Mouse (Mus musculus) G1E (cell line): ENCODE results near the gene Tubd1. TPM values are rescaled to one million over a fixed set of nuclear protein-coding genes. Genes with fewer than 3 reads are reported as not detected.

Source experiments
- ATAC-seq: 2 replicates; pipeline ENCODE4 v1.8.0; 2016; ENCODE audit warnings: mild to moderate bottlenecking; ENCODE audit not compliant: insufficient number of reproducible peaks, poor library complexity, low FRiP score, severe bottlenecking; ENCODE audit errors: extremely low read depth
- DNase-seq: peaks from one replicate; pipeline ENCODE4 v3.0.0; 2012; ENCODE audit warnings: low spot score
- H3K27me3 ChIP-seq: 2 replicates; pipeline ENCODE4 v1.6.1; 2012; ENCODE audit warnings: mild to moderate bottlenecking, low read length, inconsistent platforms; ENCODE audit not compliant: insufficient read depth
- H3K36me3 ChIP-seq: replicated peaks from 2 replicates; pipeline ENCODE3; 2012; ENCODE audit warnings: mild to moderate bottlenecking, inconsistent platforms
- H3K4me1 ChIP-seq: 2 replicates; pipeline ENCODE4 v1.6.1; 2012; ENCODE audit warnings: low read depth, low read length, inconsistent platforms, mixed read lengths; ENCODE audit not compliant: insufficient read depth
- H3K4me3 ChIP-seq: 2 replicates; pipeline ENCODE4 v1.5.1; 2012; ENCODE audit warnings: low read depth, mild to moderate bottlenecking, inconsistent platforms, low read length, moderate library complexity, mixed read lengths
- H3K9me3 ChIP-seq: replicated peaks from 2 replicates; pipeline ENCODE4 v1.6.1; 2012; ENCODE audit warnings: inconsistent platforms
- CTCF ChIP-seq: IDR thresholded peaks from 2 replicates; pipeline ENCODE4 v1.5.1; 2012; ENCODE audit warnings: low read depth, low read length, inconsistent platforms, mixed read lengths
- GATA1 ChIP-seq: IDR thresholded peaks from 2 replicates; pipeline ENCODE4 v1.6.1; 2012; ENCODE audit warnings: borderline replicate concordance, low read length, inconsistent platforms, mixed read lengths
- GATA2 ChIP-seq: IDR thresholded peaks from 2 replicates; pipeline ENCODE4 v1.6.1; 2012; ENCODE audit warnings: low read depth, low read length, inconsistent platforms, borderline replicate concordance
- POLR2AphosphoS5 ChIP-seq: IDR thresholded peaks from 2 replicates; pipeline ENCODE4 v1.6.1; 2012; ENCODE audit warnings: low read depth, low read length, inconsistent platforms; ENCODE audit not compliant: insufficient replicate concordance
- TAL1 ChIP-seq: conservative IDR thresholded peaks from 2 replicates; pipeline ENCODE4 v1.6.1; 2012; ENCODE audit warnings: low read depth, low read length, inconsistent platforms, mixed read lengths
- polyA plus RNA-seq: library from polyadenylated mRNA; stranded (reverse); fragments of >175 nt; gene quantifications from 2 replicates; pipeline ENCODE4 v1.2.3, GENCODE M21; 2012
- total RNA-seq, 2 experiments: library from RNA; stranded (forward) in 1 of 2; stranded (reverse) in 1 of 2; fragments of 200-1000 nt in 1 of 2; fragments of >200 nt in 1 of 2; fragmentation: Nextera tagmentation in 1 of 2; gene quantifications; 2 replicates each; pipeline ENCODE4 v1.2.3; 2014 to 2017

Tubd1 gene
- total and polyA plus RNA-seq, 3 experiments = 0.29 to 11.7 (median 10.6) TPM

- H3K9me3 ChIP-seq = no peaks in the 10 kb centered on the region
- H3K4me1 ChIP-seq = peaks cover 70% of the 10 kb centered on the region
- peaks cover 41% of the 10 kb centered on the region for H3K36me3 ChIP-seq
- no peak overlapping the region for H3K4me3 ChIP-seq
- DNase-seq (no peak), ATAC-seq (no peak)
- TF ChIP-seq CTCF (no peak), GATA1 (no peak), POLR2AphosphoS5 (no peak), TAL1 (no peak), GATA2 (no peak)
- H3K27me3 ChIP-seq = no peaks in the 10 kb centered on the region
Measured at GRCm38 (mm10) chr11:86591301-86591845, 46.6 kb downstream of the Tubd1 start.

GRCm38 (mm10) chr11:86591931-86592616, 47.3 kb downstream of the Tubd1 start:
- peaks cover 69% of the 10 kb centered on the region for H3K4me1 ChIP-seq
- peaks cover 46% of the 10 kb centered on the region for H3K36me3 ChIP-seq
- no peak for DNase-seq
- no peak overlapping the region; the same call in 1 of the 2 replicates for H3K4me3 ChIP-seq
- no peaks in the 10 kb centered on the region for H3K9me3 ChIP-seq
- no peaks in the 10 kb centered on the region for H3K27me3 ChIP-seq
- TF ChIP-seq GATA1 = no peak
- no peak for TF ChIP-seq TAL1
- TF ChIP-seq CTCF = no peak
- no peak for TF ChIP-seq GATA2
- no peak for TF ChIP-seq POLR2AphosphoS5
- no peak for ATAC-seq

GRCm38 (mm10) chr11:86592993-86593392, 48.2 kb downstream of the Tubd1 start:
- DNase-seq (peak; percentile 78), ATAC-seq (peak; percentile 94)
- H3K9me3 ChIP-seq = no peaks in the 10 kb centered on the region
- H3K4me3 ChIP-seq = no peak overlapping the region; the same call in 1 of the 2 replicates
- TF ChIP-seq GATA1 = no peak
- no peak for TF ChIP-seq CTCF
- TF ChIP-seq GATA2 = no peak
- no peak for TF ChIP-seq POLR2AphosphoS5
- no peak for TF ChIP-seq TAL1
- H3K36me3 ChIP-seq = peaks cover 47% of the 10 kb centered on the region
- no peaks in the 10 kb centered on the region for H3K27me3 ChIP-seq
- H3K4me1 ChIP-seq = peaks cover 62% of the 10 kb centered on the region

GRCm38 (mm10) chr11:86593443-86593842, 48.7 kb downstream of the Tubd1 start:
- no peak for DNase-seq
- no peaks in the 10 kb centered on the region for H3K27me3 ChIP-seq
- no peak overlapping the region; the same call in 1 of the 2 replicates for H3K4me3 ChIP-seq
- no peak for ATAC-seq
- peaks cover 58% of the 10 kb centered on the region for H3K4me1 ChIP-seq
- peaks cover 51% of the 10 kb centered on the region for H3K36me3 ChIP-seq
- TF ChIP-seq GATA2 (no peak), POLR2AphosphoS5 (no peak), TAL1 (no peak), CTCF (no peak), GATA1 (no peak)
- H3K9me3 ChIP-seq = no peaks in the 10 kb centered on the region

DNA sequence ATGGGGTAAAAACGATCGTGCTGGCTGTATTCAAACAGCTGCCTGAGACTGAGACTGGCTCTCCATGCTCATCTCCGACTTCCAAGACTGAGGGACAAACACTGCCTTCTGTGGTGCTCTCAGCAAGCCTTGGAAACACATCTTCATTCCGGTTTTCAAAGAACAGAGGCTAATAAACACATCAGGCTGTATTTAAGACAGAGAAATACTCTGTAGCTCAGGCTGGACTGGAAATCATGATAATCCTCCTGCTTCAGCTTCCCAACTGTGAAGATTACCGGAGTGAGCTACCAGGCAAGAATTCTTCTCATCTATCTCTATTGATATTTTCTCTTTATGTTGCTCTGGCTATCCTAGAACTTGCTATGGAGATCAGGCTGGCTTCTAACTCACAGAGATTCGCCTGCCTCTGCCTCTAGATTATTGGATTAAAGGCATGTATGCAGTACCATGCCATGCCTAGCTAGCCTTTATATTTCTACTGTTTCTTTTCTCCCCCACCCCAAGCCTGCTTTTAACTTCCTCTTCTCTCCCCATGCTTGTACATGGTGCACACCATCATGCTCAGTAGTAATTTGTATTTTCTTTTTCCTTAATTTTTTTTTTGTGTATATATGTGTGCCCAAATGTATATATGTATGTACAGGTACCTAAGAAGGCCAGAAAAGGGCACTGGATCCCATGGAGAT, 49.5 kb downstream of the Tubd1 start:
- no peak for DNase-seq
- no peaks in the 10 kb centered on the region for H3K27me3 ChIP-seq
- peaks cover 52% of the 10 kb centered on the region for H3K36me3 ChIP-seq
- H3K9me3 ChIP-seq = no peaks in the 10 kb centered on the region
- no peak for ATAC-seq
- H3K4me1 ChIP-seq = peaks cover 51% of the 10 kb centered on the region
- TF ChIP-seq GATA1 (no peak), POLR2AphosphoS5 (no peak), TAL1 (no peak), GATA2 (no peak), CTCF (no peak)
- H3K4me3 ChIP-seq = no peak overlapping the region

DNA sequence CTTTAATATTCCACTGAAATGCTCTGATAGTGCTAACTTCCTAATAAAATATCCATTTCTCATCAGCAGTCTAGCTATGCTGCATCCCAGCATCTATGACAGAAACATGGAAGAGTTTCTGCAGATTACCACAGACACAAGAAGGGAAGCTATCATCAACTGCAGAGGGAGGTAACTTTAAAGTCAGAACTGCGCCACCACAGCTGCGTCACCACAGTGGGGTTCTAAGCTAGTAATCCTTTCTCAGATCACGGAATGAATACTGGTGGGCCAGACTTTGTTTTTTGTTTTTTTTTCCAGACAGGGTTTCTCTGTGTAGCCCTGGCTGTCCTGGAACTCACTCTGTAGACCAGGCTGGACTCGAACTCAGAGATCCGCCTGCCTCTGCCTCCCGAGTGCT, 50.6 kb downstream of the Tubd1 start:
- DNase-seq (no peak), ATAC-seq (no peak)
- peaks cover 58% of the 10 kb centered on the region for H3K36me3 ChIP-seq

More for the DNA sequence above, 50.6 kb downstream of the Tubd1 start:
- TF ChIP-seq GATA2 (no peak), POLR2AphosphoS5 (no peak), GATA1 (no peak), CTCF (no peak), TAL1 (no peak)
- no peak overlapping the region for H3K4me3 ChIP-seq
- no peaks in the 10 kb centered on the region for H3K27me3 ChIP-seq
- peaks cover 49% of the 10 kb centered on the region for H3K4me1 ChIP-seq
- no peaks in the 10 kb centered on the region for H3K9me3 ChIP-seq
